Mouse (Mus musculus) embryonic fibroblast, embryonic 13.5 days (primary cell): ENCODE data around the gene Egln3.

Experiments
- CTCF ChIP-seq: IDR thresholded peaks from 2 replicates; pipeline ENCODE4 v1.5.1; 2011; ENCODE audit warnings: mild to moderate bottlenecking, control low read depth, low read length, moderate library complexity, borderline replicate concordance; ENCODE audit not compliant: insufficient read depth
- POLR2A ChIP-seq: IDR thresholded peaks from 2 replicates; pipeline ENCODE4 v1.6.1; 2011; ENCODE audit warnings: low read depth, mild to moderate bottlenecking, control low read depth, low read length, moderate library complexity

- TF ChIP-seq CTCF (no peak), POLR2A (no peak)
Measured at GRCm38 (mm10) chr12:54225610-54226009, 21.9 kb upstream of the Egln3 start.
